Mouse (Mus musculus) olfactory bulb, adult 2 months (tissue): ENCODE results near the gene Man1b1. TPM values are rescaled to one million over a fixed set of nuclear protein-coding genes. Genes with fewer than 3 reads are reported as not detected.

Source experiments
- H3K27ac ChIP-seq: fragments of 200-500 bp; 2 replicates; pipeline ENCODE4 v1.5.1; 2012; ENCODE audit warnings: low read depth, low read length; ENCODE audit not compliant: insufficient read depth
- H3K4me1 ChIP-seq: fragments of 200-500 bp; 2 replicates; pipeline ENCODE4 v1.6.1; 2012; ENCODE audit warnings: low read length; ENCODE audit not compliant: control insufficient read depth, insufficient read depth
- H3K4me3 ChIP-seq: fragments of 200-500 bp; 2 replicates; pipeline ENCODE4 v1.5.1; 2012; ENCODE audit warnings: mild to moderate bottlenecking, low read depth, low read length, moderate library complexity; ENCODE audit not compliant: insufficient read depth
- CTCF ChIP-seq: fragments of 200-500 bp; IDR thresholded peaks from 2 replicates; pipeline ENCODE4 v1.5.1; 2012; ENCODE audit warnings: low read depth, mild to moderate bottlenecking, low read length, moderate library complexity; ENCODE audit not compliant: insufficient read depth
- POLR2A ChIP-seq: fragments of 200-500 bp; IDR thresholded peaks from 2 replicates; pipeline ENCODE4 v1.6.1; 2012; ENCODE audit warnings: mild to moderate bottlenecking, low read depth, low read length, moderate library complexity; ENCODE audit not compliant: insufficient read depth
- WGBS: fragments of 180-500 bp; shearing (Covaris S2); methylation state at CpG from one replicate; pipeline ENCODE4 v1.1.7; 2018; 5-methylcytosine and 5-hydroxymethylcytosine counted together
- polyA plus RNA-seq: library from polyadenylated mRNA; stranded (reverse); fragments of >200 nt; gene quantifications from 2 replicates; pipeline ENCODE4 v1.2.4, GENCODE M21; 2012; ENCODE audit warnings: low replicate concordance; ENCODE audit not compliant: missing spikeins, insufficient read depth, insufficient read length

Gene Man1b1
- polyA plus RNA-seq, 1 experiment, result not detected

GRCm38 (mm10) chr2:25304657-25305541, 27.2 kb upstream of the Man1b1 start:
- Histone ChIP-seq H3K27ac (no peak overlapping the region), H3K4me1 (peaks cover 9% of the 10 kb centered on the region), H3K4me3 (peak overlapping the region; percentile 19)
- WGBS, result 8% methylated on average over 45 of the region's 45 CpGs
- TF ChIP-seq POLR2A, result no peak
- TF ChIP-seq CTCF, result no peak

GRCm38 (mm10) chr2:25305587-25306359, 26.4 kb upstream of the Man1b1 start:
- 46% methylated on average over 14 of the region's 14 CpGs for WGBS
- H3K27ac ChIP-seq, result no peak overlapping the region
- TF ChIP-seq CTCF (no peak), POLR2A (no peak)
- peaks cover 13% of the 10 kb centered on the region for H3K4me1 ChIP-seq
- no peak overlapping the region for H3K4me3 ChIP-seq

- H3K4me3 ChIP-seq, result no peak overlapping the region
- peaks cover 36% of the 10 kb centered on the region for H3K4me1 ChIP-seq
- 55% methylated on average over 10 of the region's 10 CpGs for WGBS
- no peak for TF ChIP-seq CTCF
- no peak for TF ChIP-seq POLR2A
- H3K27ac ChIP-seq, result no peak overlapping the region
These were observed 22.0 kb upstream of the Man1b1 start for GRCm38 (mm10) chr2:25310180-25310579.

- Histone ChIP-seq H3K4me1 (peaks cover 31% of the 10 kb centered on the region), H3K27ac (no peak overlapping the region), H3K4me3 (no peak overlapping the region)
- 18% methylated on average over 22 of the region's 22 CpGs for WGBS
- TF ChIP-seq CTCF, result no peak
- no peak for TF ChIP-seq POLR2A
These were observed 21.2 kb upstream of the Man1b1 start for GRCm38 (mm10) chr2:25310969-25311368.

- WGBS, result 11% methylated on average over 11 of the region's 11 CpGs
- H3K4me1 ChIP-seq, result peaks cover 31% of the 10 kb centered on the region
- no peak overlapping the region for H3K27ac ChIP-seq
- TF ChIP-seq CTCF (no peak), POLR2A (no peak)
- H3K4me3 ChIP-seq, result no peak overlapping the region
These were observed 20.6 kb upstream of the Man1b1 start for GRCm38 (mm10) chr2:25311491-25311891.

GRCm38 (mm10) chr2:25318119-25318966, 13.8 kb upstream of the Man1b1 start:
- Histone ChIP-seq H3K27ac (peak overlapping the region; percentile 97), H3K4me3 (peak overlapping the region; percentile 73), H3K4me1 (peaks cover 16% of the 10 kb centered on the region)
- TF ChIP-seq POLR2A (no peak), CTCF (no peak)
- 1% methylated on average over 31 of the region's 31 CpGs for WGBS

- TF ChIP-seq CTCF (no peak), POLR2A (peak; percentile 99)
- peak within 1 kb of the TSS; percentile 73 for H3K4me3 ChIP-seq
- H3K27ac ChIP-seq, result peak within 1 kb of the TSS; percentile 97
- 7% methylated on average over 58 of the region's 58 CpGs for WGBS
- H3K4me1 ChIP-seq, result peaks cover 14% of the 10 kb centered on the region
These were observed 13.0 kb upstream of the Man1b1 start, which contains the start of gene Grin1 for GRCm38 (mm10) chr2:25318971-25319773. TSS of gene Grin1 (minus strand) at chr2:25319187.

- peak overlapping the region; percentile 42; the same call in 1 of the 2 replicates for H3K27ac ChIP-seq
- 15% methylated on average over 2 of the region's 2 CpGs for WGBS
- H3K4me1 ChIP-seq, result peaks cover 9% of the 10 kb centered on the region
- no peak overlapping the region for H3K4me3 ChIP-seq
- no peak for TF ChIP-seq CTCF
- no peak for TF ChIP-seq POLR2A
These were observed 12.1 kb upstream of the Man1b1 start for GRCm38 (mm10) chr2:25320084-25320483.
